Mouse (Mus musculus): ENCODE measurements around the gene Rbbp8nl. TPM values are rescaled to one million over a fixed set of nuclear protein-coding genes. Genes with fewer than 3 reads are reported as not detected.

Rbbp8nl gene
- total and polyA plus RNA-seq, 2 experiments from 2014 or later = not detected

DNA sequence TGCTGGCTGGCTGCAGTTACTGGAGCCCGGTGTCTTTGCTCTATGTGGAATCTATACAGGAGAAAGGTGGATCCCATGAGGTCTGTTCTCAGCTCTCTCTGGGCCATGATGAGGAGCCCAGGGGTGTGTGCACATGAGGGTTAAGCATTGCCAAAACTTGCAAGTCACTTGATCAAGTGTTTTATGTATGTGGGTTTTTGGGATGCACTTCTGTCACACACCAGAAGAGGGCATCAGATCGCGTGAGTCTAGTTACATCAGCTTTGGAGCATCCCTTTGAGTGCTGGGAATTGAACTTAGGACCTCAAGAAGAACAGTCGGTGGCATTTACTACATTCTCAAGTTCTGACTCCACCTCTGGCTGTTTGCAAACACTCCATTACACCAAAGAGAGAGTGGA, 14.9 kb upstream of the Rbbp8nl start:
- Histone ChIP-seq H3K4me2 (ENCODE audit: low read depth) (no peak overlapping the region), H3K9ac (no peak overlapping the region), H3K9me3 (ENCODE audit: low read length) (no peaks in the 10 kb centered on the region), H3K36me3 (ENCODE audit: insufficient read depth) (no peaks in the 10 kb centered on the region), H3K27me3 (ENCODE audit: insufficient read depth, low read length) (no peaks in the 10 kb centered on the region), H3K4me1 (ENCODE audit: insufficient read depth) (no peaks in the 10 kb centered on the region), H3K4me3 (ENCODE audit: low read depth, low read length) (no peak overlapping the region), H3K27ac (ENCODE audit: low read depth, low read length) (no peak overlapping the region)
- TF ChIP-seq CTCF (IDR thresholded peaks at IDR 0.05; ENCODE audit: low read depth) = 0 out of 2 replicates have a peak, but pooled peaks have one; percentile 3
- 56% methylated on average over 4 of the region's 4 CpGs for WGBS
- ATAC-seq (no peak), DNase-seq (no peak)

DNA sequence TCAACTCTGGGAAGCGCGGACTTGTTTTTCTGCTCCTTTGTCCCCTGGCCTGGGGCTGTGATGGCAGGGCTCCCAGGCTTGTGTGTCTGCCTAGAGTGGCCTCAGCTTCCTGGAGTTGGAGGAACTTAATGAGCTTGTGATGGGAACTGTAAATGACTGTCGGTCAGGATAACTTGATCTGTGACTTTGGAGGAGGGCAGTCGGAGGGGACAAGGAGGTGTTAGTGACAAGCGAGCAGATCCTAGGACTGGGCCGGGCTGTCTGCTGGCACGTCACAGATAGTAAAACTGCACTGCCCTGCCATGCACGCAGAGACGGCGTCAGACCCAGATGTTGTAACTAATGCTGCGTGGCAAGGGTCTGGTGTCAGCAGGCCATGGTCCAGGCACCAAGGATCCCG, 13.8 kb upstream of the Rbbp8nl start:
- H3K9me3 ChIP-seq (ENCODE audit: low read length) = no peaks in the 10 kb centered on the region
- H3K9ac ChIP-seq = no peak overlapping the region
- DNase-seq (no peak), ATAC-seq (no peak)
- TF ChIP-seq CTCF (IDR thresholded peaks at IDR 0.05; ENCODE audit: low read depth) = no peak
- H3K4me3 ChIP-seq (ENCODE audit: low read depth, low read length) = no peak overlapping the region
- H3K4me2 ChIP-seq (ENCODE audit: low read depth) = no peak overlapping the region
- H3K27ac ChIP-seq (ENCODE audit: low read depth, low read length) = no peak overlapping the region
- WGBS = 94% methylated on average over 12 of the region's 12 CpGs
- no peaks in the 10 kb centered on the region for H3K27me3 ChIP-seq (ENCODE audit: insufficient read depth, low read length)
- H3K4me1 ChIP-seq (ENCODE audit: insufficient read depth) = no peaks in the 10 kb centered on the region
- no peaks in the 10 kb centered on the region for H3K36me3 ChIP-seq (ENCODE audit: insufficient read depth)

DNA sequence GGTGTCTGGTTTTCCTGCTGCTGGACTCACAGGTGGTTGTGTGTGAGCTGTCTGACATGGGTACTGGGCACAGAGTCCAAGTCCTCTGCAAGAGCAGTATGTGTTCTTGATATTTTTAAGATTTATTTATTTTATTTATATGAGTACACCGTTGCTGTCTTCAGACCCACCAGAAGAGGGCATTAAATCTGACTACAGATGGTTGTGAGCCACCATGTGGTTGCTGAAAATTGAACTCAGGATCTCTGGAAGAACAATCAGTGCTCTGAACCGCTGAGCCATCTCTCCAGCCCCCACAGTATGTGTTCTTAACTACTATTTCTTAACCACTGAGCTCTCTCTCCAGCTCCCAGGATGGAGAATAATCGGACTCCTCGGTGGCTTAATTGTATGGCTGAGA, 12.5 kb upstream of the Rbbp8nl start:
- H3K4me1 ChIP-seq (ENCODE audit: insufficient read depth) = no peaks in the 10 kb centered on the region
- no peak for TF ChIP-seq CTCF (IDR thresholded peaks at IDR 0.05; ENCODE audit: low read depth)
- 79% methylated on average over 4 of the region's 4 CpGs for WGBS

DNA sequence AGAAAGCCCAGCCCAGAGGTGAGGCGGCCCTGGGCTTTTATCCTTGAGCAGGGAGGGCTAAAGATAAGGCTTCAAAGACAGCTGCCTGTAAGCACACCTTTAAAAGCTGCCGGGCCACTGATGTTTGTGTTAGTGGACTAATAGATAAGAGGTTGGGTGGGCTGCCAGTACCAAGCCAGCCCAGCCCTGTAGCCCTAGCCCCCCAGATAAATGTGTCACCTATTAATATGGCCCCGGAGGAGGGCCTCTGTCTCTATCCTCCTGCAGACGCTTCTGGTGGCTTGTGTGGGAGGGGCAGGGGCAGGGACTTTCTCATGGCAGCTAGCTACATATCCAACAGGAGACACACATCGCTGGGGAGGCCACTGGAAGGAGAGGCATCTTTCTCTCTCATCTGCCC, 11.1 kb upstream of the Rbbp8nl start:
- DNase-seq (no peak), ATAC-seq (no peak)
- Histone ChIP-seq H3K27ac (ENCODE audit: low read depth, low read length) (no peak overlapping the region), H3K4me1 (ENCODE audit: insufficient read depth) (no peaks in the 10 kb centered on the region), H3K4me2 (ENCODE audit: low read depth) (no peak overlapping the region), H3K9me3 (ENCODE audit: low read length) (no peaks in the 10 kb centered on the region), H3K9ac (no peak overlapping the region), H3K4me3 (ENCODE audit: low read depth, low read length) (no peak overlapping the region), H3K27me3 (ENCODE audit: insufficient read depth, low read length) (no peaks in the 10 kb centered on the region), H3K36me3 (ENCODE audit: insufficient read depth) (no peaks in the 10 kb centered on the region)
- no peak for TF ChIP-seq CTCF (IDR thresholded peaks at IDR 0.05; ENCODE audit: low read depth)
- 67% methylated on average over 5 of the region's 5 CpGs for WGBS

More for the DNA sequence above, 12.5 kb upstream of the Rbbp8nl start:
- no peak for ATAC-seq
- no peak for DNase-seq
- Histone ChIP-seq H3K4me3 (ENCODE audit: low read depth, low read length) (no peak overlapping the region), H3K4me2 (ENCODE audit: low read depth) (no peak overlapping the region), H3K36me3 (ENCODE audit: insufficient read depth) (no peaks in the 10 kb centered on the region), H3K9me3 (ENCODE audit: low read length) (no peaks in the 10 kb centered on the region), H3K27ac (ENCODE audit: low read depth, low read length) (no peak overlapping the region), H3K9ac (no peak overlapping the region), H3K27me3 (ENCODE audit: insufficient read depth, low read length) (no peaks in the 10 kb centered on the region)

DNA sequence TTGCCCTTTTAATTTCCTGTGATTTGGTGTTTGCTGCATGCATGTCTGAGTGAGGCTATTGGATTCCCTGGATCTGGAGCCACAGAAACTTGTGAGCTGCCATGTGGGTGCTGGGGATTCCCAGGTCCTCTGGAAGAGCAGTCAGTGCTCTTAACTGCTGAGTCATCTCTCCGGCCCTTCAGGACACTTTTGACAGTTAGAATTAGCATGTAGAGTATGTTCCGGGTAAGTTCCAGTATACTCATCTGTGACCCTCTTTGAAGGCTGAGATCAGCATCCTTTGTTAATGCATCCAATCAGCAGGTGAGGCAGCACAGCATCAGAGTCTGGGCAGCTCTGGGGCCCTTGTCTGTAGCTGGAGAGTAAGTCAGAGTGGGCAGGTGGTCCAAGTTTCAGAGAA, 10.6 kb upstream of the Rbbp8nl start:
- DNase-seq = no peak
- no peak overlapping the region for H3K9ac ChIP-seq
- no peak for ATAC-seq
- TF ChIP-seq CTCF (IDR thresholded peaks at IDR 0.05; ENCODE audit: low read depth) = no peak
- no peaks in the 10 kb centered on the region for H3K27me3 ChIP-seq (ENCODE audit: insufficient read depth, low read length)
- WGBS = 80% methylated on average over 2 of the region's 2 CpGs
- H3K9me3 ChIP-seq (ENCODE audit: low read length) = no peaks in the 10 kb centered on the region
- H3K27ac ChIP-seq (ENCODE audit: low read depth, low read length) = no peak overlapping the region
- H3K36me3 ChIP-seq (ENCODE audit: insufficient read depth) = no peaks in the 10 kb centered on the region
- no peaks in the 10 kb centered on the region for H3K4me1 ChIP-seq (ENCODE audit: insufficient read depth)
- no peak overlapping the region for H3K4me3 ChIP-seq (ENCODE audit: low read depth, low read length)
- H3K4me2 ChIP-seq (ENCODE audit: low read depth) = no peak overlapping the region

DNA sequence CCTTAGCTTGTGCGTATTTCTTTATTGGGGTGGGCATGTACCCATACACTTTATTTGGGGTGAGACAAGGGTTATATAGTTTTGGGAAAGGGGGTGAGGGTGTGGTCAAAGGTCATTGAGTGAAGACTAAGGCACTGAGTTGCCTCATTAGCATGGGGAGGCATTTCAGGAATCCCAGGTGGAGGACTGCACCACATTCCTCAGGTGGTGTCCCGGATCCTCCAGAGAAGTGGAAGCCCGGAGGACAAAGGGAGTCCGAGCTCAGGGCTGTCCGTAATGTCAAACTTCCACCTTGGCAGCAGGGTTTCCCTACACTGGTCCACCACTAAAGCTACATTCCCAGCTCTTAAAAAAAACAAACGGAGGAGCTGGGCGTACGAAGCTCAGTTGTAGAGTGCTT, 3.2 kb upstream of the Rbbp8nl start:
- H3K9me3 ChIP-seq (ENCODE audit: low read length) = no peaks in the 10 kb centered on the region
- H3K27me3 ChIP-seq (ENCODE audit: insufficient read depth, low read length) = no peaks in the 10 kb centered on the region
- H3K9ac ChIP-seq = no peak overlapping the region
- H3K4me2 ChIP-seq (ENCODE audit: low read depth) = no peak overlapping the region
- no peak for DNase-seq
- WGBS = 74% methylated on average over 8 of the region's 8 CpGs
- H3K4me1 ChIP-seq (ENCODE audit: insufficient read depth) = no peaks in the 10 kb centered on the region
- TF ChIP-seq CTCF (IDR thresholded peaks at IDR 0.05; ENCODE audit: low read depth) = no peak
- no peak overlapping the region for H3K27ac ChIP-seq (ENCODE audit: low read depth, low read length)
- no peak for ATAC-seq
- no peaks in the 10 kb centered on the region for H3K36me3 ChIP-seq (ENCODE audit: insufficient read depth)
- H3K4me3 ChIP-seq (ENCODE audit: low read depth, low read length) = no peak overlapping the region

DNA sequence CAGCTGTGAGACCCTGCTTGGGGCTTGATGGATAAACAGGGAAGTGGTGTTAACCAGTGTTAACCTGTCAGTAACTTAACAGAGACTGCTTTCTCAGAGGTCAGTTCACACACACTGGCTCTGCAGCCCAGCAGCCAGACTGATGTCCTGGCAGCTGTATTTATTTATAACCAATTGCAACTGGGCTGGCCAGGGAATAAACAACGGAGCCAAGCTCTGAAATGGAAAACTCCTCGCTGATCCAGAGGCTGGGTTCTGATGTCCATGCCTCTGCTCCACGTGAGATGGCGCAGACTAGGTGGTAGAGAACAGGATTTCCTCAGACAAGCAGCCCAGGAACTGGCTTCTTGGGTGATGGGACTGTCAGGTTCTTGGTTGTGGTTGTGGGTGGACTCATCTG, 2.3 kb upstream of the Rbbp8nl start:
- H3K4me3 ChIP-seq (ENCODE audit: low read depth, low read length) = no peak overlapping the region
- no peaks in the 10 kb centered on the region for H3K27me3 ChIP-seq (ENCODE audit: insufficient read depth, low read length)
- 79% methylated on average over 4 of the region's 4 CpGs for WGBS
- H3K4me2 ChIP-seq (ENCODE audit: low read depth) = no peak overlapping the region
- no peak overlapping the region for H3K27ac ChIP-seq (ENCODE audit: low read depth, low read length)
- H3K9me3 ChIP-seq (ENCODE audit: low read length) = no peaks in the 10 kb centered on the region
- no peaks in the 10 kb centered on the region for H3K36me3 ChIP-seq (ENCODE audit: insufficient read depth)
- no peak for ATAC-seq
- H3K9ac ChIP-seq = no peak overlapping the region
- no peak for DNase-seq
- no peak for TF ChIP-seq CTCF (IDR thresholded peaks at IDR 0.05; ENCODE audit: low read depth)
- no peaks in the 10 kb centered on the region for H3K4me1 ChIP-seq (ENCODE audit: insufficient read depth)

DNA sequence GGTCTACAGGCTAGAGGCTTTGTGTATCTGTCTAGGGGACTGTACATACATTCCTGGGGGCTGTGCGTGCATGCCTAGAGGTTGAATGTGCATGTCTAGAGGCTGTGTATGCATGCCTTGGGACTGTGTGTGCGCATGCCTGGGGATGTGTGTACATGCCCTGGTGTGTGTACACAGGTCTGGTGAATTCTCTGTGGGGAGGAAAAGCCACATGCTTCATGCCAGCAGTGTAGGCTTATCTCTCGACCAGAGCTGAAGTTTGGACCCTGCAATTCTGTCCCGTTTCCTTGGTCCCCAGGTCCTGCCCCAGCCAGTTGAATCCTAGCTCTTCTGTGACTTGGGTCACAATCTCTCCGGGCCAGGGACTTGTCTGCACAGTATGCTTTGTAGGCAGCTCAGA, 1.9 kb upstream of the Rbbp8nl start:
- H3K4me2 ChIP-seq (ENCODE audit: low read depth) = no peak overlapping the region
- H3K4me1 ChIP-seq (ENCODE audit: insufficient read depth) = no peaks in the 10 kb centered on the region
- no peak overlapping the region for H3K4me3 ChIP-seq (ENCODE audit: low read depth, low read length)
- no peaks in the 10 kb centered on the region for H3K9me3 ChIP-seq (ENCODE audit: low read length)
- H3K36me3 ChIP-seq (ENCODE audit: insufficient read depth) = no peaks in the 10 kb centered on the region
- no peak overlapping the region for H3K27ac ChIP-seq (ENCODE audit: low read depth, low read length)
- TF ChIP-seq CTCF (IDR thresholded peaks at IDR 0.05; ENCODE audit: low read depth) = no peak
- no peak for DNase-seq
- no peak overlapping the region for H3K9ac ChIP-seq
- ATAC-seq = no peak
- WGBS = 82% methylated on average over 5 of the region's 5 CpGs
- no peaks in the 10 kb centered on the region for H3K27me3 ChIP-seq (ENCODE audit: insufficient read depth, low read length)
